Mouse (Mus musculus): ENCODE measurements around the gene Jun. TPM values are rescaled to one million over a fixed set of nuclear protein-coding genes. Genes with fewer than 3 reads are reported as not detected.

The Jun gene
- polyA plus RNA-seq, 1 experiment from 2014 or later = 54.0 TPM

DNA sequence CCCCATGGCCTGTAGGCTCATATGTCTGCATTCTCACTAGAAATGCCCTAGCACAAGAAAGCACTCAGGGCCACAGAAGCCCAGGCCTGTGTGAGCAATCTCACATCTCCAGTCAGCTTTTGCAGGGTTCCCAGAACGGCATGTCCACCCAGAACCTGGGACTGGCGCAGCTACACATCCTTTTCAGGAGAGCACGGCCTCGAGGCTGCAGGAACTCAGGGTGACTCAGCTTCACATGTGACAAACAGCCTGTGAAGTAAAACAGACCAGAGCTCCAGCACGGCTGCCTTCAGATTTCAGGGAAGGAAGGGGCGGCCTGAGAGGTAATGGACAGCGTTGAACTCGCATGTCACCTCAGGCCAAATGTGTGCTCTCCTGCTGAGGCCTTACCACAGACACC lies 29.6 kb upstream of the Jun start:
- WGBS = 79% methylated on average over 8 of the region's 8 CpGs
- Histone ChIP-seq H3K4me1 (ENCODE audit: control insufficient read depth, insufficient read depth, low read length) (no peaks in the 10 kb centered on the region), H3K4me2 (ENCODE audit: low read length) (no peak overlapping the region), H3K9ac (ENCODE audit: low read depth, low read length) (no peak overlapping the region), H3K36me3 (ENCODE audit: control insufficient read depth, insufficient read depth, low read length) (no peaks in the 10 kb centered on the region), H3K27ac (ENCODE audit: low read length) (no peak overlapping the region), H3K4me3 (ENCODE audit: low read depth, low read length) (no peak overlapping the region), H3K9me3 (replicated peaks; ENCODE audit: control insufficient read depth, low read length, poor library complexity, severe bottlenecking) (no peaks in the 10 kb centered on the region), H3K27me3 (ENCODE audit: control insufficient read depth, insufficient read depth, low read depth, low read length) (no peaks in the 10 kb centered on the region)
- ATAC-seq = no peak

DNA sequence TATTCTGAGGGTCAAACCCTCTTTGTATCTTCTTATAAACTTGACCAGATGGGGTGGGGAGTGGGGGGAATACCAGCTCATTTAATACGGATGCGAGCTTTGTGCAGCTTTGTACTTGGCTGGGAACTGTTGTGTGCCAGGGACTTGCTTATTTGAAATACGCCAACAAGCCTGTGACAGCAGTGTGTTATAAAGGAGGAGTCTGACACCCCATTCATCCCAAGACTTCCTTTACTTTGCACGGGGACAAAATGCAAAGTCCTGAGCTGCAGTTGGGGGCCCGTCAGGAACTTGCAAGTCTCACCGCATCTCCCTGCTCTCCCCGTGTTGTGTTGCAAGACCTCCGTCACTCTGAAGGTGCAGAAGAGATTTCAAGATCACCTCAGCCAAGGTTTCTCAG lies 26.6 kb upstream of the Jun start:
- no peak for ATAC-seq
- WGBS = 57% methylated on average over 8 of the region's 8 CpGs
- Histone ChIP-seq H3K4me2 (ENCODE audit: low read length) (no peak overlapping the region), H3K27me3 (ENCODE audit: control insufficient read depth, insufficient read depth, low read depth, low read length) (no peaks in the 10 kb centered on the region), H3K9me3 (replicated peaks; ENCODE audit: control insufficient read depth, low read length, poor library complexity, severe bottlenecking) (no peaks in the 10 kb centered on the region), H3K27ac (ENCODE audit: low read length) (no peak overlapping the region), H3K36me3 (ENCODE audit: control insufficient read depth, insufficient read depth, low read length) (no peaks in the 10 kb centered on the region), H3K4me1 (ENCODE audit: control insufficient read depth, insufficient read depth, low read length) (no peaks in the 10 kb centered on the region), H3K9ac (ENCODE audit: low read depth, low read length) (no peak overlapping the region), H3K4me3 (ENCODE audit: low read depth, low read length) (no peak overlapping the region)

DNA sequence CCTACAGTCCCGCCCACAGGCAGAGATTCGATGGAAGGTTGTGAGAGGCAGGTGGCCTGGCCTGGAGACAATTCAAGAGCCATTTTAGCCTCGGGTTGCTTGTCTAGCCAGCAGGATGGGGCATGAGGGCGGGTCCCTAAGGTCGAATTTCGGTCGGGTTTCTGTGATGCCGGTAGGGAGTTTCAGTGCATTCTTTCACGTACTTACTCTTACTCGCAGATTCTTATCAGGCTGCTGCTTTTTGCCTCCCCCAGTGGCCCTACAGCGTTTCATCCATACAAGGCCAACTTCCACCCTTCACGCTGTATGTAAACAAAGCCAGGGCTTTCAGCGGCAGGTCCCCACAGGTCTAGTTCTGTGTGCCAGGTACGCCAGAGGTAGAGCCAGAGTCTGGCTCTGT lies 24.3 kb upstream of the Jun start:
- Histone ChIP-seq H3K4me1 (ENCODE audit: control insufficient read depth, insufficient read depth, low read length) (no peaks in the 10 kb centered on the region), H3K27me3 (ENCODE audit: control insufficient read depth, insufficient read depth, low read depth, low read length) (no peaks in the 10 kb centered on the region), H3K4me3 (ENCODE audit: low read depth, low read length) (no peak overlapping the region), H3K36me3 (ENCODE audit: control insufficient read depth, insufficient read depth, low read length) (no peaks in the 10 kb centered on the region), H3K4me2 (ENCODE audit: low read length) (no peak overlapping the region), H3K9ac (ENCODE audit: low read depth, low read length) (no peak overlapping the region), H3K27ac (ENCODE audit: low read length) (no peak overlapping the region), H3K9me3 (replicated peaks; ENCODE audit: control insufficient read depth, low read length, poor library complexity, severe bottlenecking) (no peaks in the 10 kb centered on the region)
- ATAC-seq = no peak
- WGBS = 79% methylated on average over 14 of the region's 14 CpGs

DNA sequence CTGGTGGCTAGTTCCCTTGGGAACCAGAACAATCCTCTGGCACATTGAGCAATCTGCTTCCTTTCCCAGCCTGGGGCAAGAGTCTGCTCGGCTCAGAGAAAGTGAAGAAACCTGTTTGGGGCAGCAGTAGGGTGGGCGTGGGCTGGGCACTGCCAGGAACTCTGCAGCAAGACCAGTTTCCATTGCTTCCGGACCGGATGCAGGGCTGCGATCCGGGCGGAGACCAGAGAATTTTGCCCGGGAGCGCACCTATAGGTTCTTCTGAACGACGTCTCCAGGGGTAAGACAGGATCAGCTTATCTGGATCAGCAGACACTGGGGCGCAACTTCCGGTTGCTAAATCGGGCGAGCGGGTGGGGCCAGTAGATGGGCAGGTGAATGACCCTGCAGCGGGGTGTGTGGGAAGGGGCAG lies 23.6 kb upstream of the Jun start:
- H3K4me3 ChIP-seq (ENCODE audit: low read depth, low read length) = no peak overlapping the region
- H3K9ac ChIP-seq (ENCODE audit: low read depth, low read length) = no peak overlapping the region
- no peaks in the 10 kb centered on the region for H3K4me1 ChIP-seq (ENCODE audit: control insufficient read depth, insufficient read depth, low read length)
- H3K9me3 ChIP-seq (replicated peaks; ENCODE audit: control insufficient read depth, low read length, poor library complexity, severe bottlenecking) = no peaks in the 10 kb centered on the region
- WGBS = 93% methylated on average over 17 of the region's 17 CpGs
- no peaks in the 10 kb centered on the region for H3K36me3 ChIP-seq (ENCODE audit: control insufficient read depth, insufficient read depth, low read length)
- no peak overlapping the region for H3K4me2 ChIP-seq (ENCODE audit: low read length)
- H3K27ac ChIP-seq (ENCODE audit: low read length) = no peak overlapping the region
- H3K27me3 ChIP-seq (ENCODE audit: control insufficient read depth, insufficient read depth, low read depth, low read length) = no peaks in the 10 kb centered on the region
- no peak for ATAC-seq

DNA sequence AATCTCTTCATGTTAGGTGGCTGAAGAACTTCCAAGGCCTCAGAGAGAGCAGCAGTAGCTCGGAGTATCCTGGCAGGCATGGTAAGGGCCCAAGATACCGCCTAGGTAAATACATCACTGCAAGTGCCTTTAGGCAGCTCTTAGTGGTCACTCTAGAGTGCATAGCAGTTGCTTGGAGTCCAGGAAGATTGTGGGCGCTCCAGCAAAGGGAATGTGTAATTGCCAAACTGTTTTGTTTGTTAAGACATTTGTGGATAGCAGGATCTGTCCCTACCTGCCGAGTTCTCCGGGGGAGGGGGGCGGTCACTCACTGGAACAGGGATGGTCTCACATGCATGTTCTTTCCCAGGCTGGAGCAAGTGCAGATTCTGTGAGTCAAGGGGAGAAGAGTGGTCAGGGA lies 22.3 kb upstream of the Jun start:
- H3K27ac ChIP-seq (ENCODE audit: low read length) = no peak overlapping the region
- no peaks in the 10 kb centered on the region for H3K36me3 ChIP-seq (ENCODE audit: control insufficient read depth, insufficient read depth, low read length)
- H3K9me3 ChIP-seq (replicated peaks; ENCODE audit: control insufficient read depth, low read length, poor library complexity, severe bottlenecking) = no peaks in the 10 kb centered on the region
- H3K9ac ChIP-seq (ENCODE audit: low read depth, low read length) = no peak overlapping the region
- H3K4me3 ChIP-seq (ENCODE audit: low read depth, low read length) = no peak overlapping the region
- ATAC-seq = no peak
- no peaks in the 10 kb centered on the region for H3K27me3 ChIP-seq (ENCODE audit: control insufficient read depth, insufficient read depth, low read depth, low read length)
- H3K4me2 ChIP-seq (ENCODE audit: low read length) = no peak overlapping the region
- H3K4me1 ChIP-seq (ENCODE audit: control insufficient read depth, insufficient read depth, low read length) = no peaks in the 10 kb centered on the region
- WGBS = 95% methylated on average over 6 of the region's 6 CpGs

DNA sequence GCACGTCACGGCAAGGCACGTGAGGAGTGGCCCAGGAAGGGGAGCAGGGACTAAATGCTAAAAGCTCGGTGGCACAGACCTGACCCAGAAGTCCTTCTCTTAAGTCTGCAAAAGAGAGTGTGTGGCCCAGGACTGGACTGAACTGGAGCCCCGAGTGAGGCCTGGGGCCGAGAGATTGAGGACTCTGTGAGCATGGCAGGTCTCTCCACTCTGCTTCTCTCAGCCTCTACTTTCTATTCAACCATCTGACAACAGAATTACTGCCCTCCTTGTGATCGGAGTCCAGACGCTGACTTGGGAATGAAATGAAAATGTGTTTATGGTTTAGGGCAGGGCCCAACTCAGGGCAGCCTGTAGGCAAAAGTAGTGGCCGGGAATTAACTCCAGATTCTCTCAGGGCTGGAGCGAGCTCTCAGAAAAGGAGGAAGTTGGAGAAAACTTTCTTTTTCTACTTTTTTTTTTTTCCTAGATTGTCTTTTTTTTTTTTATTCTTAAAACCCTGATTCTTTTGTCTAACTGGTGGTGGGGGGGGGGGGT lies 21.3 kb upstream of the Jun start:
- Histone ChIP-seq H3K27ac (ENCODE audit: low read length) (no peak overlapping the region), H3K9me3 (replicated peaks; ENCODE audit: control insufficient read depth, low read length, poor library complexity, severe bottlenecking) (no peaks in the 10 kb centered on the region), H3K4me2 (ENCODE audit: low read length) (no peak overlapping the region), H3K9ac (ENCODE audit: low read depth, low read length) (no peak overlapping the region), H3K36me3 (ENCODE audit: control insufficient read depth, insufficient read depth, low read length) (no peaks in the 10 kb centered on the region), H3K4me1 (ENCODE audit: control insufficient read depth, insufficient read depth, low read length) (no peaks in the 10 kb centered on the region), H3K27me3 (ENCODE audit: control insufficient read depth, insufficient read depth, low read depth, low read length) (no peaks in the 10 kb centered on the region), H3K4me3 (ENCODE audit: low read depth, low read length) (no peak overlapping the region)
- WGBS = 78% methylated on average over 10 of the region's 10 CpGs
- ATAC-seq = no peak

DNA sequence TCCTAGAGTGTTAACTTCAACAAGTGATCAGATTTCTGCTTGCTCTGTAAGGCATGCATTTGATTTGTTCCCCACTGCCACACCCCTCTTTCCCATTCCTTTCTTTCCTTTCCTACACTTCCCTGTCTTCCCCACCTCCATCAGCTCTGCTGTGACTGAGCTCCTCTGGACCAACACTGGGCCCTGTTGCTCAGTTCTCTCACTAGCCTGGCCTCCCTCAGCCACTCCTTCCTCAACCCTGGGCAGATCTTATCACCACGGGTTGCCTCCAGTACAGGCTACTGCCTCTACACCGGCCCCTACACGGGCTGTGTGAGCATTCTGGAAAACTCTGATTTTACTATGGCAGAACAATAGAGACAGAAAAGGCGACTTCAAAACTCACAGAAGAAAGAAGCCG lies 18.4 kb upstream of the Jun start:
- no peak overlapping the region for H3K9ac ChIP-seq (ENCODE audit: low read depth, low read length)
- H3K27ac ChIP-seq (ENCODE audit: low read length) = no peak overlapping the region
- no peak overlapping the region for H3K4me2 ChIP-seq (ENCODE audit: low read length)
- 81% methylated on average over 5 of the region's 5 CpGs for WGBS
- no peak for ATAC-seq
- H3K36me3 ChIP-seq (ENCODE audit: control insufficient read depth, insufficient read depth, low read length) = no peaks in the 10 kb centered on the region
- H3K27me3 ChIP-seq (ENCODE audit: control insufficient read depth, insufficient read depth, low read depth, low read length) = no peaks in the 10 kb centered on the region
- H3K4me3 ChIP-seq (ENCODE audit: low read depth, low read length) = no peak overlapping the region
- H3K9me3 ChIP-seq (replicated peaks; ENCODE audit: control insufficient read depth, low read length, poor library complexity, severe bottlenecking) = no peaks in the 10 kb centered on the region
- H3K4me1 ChIP-seq (ENCODE audit: control insufficient read depth, insufficient read depth, low read length) = no peaks in the 10 kb centered on the region

DNA sequence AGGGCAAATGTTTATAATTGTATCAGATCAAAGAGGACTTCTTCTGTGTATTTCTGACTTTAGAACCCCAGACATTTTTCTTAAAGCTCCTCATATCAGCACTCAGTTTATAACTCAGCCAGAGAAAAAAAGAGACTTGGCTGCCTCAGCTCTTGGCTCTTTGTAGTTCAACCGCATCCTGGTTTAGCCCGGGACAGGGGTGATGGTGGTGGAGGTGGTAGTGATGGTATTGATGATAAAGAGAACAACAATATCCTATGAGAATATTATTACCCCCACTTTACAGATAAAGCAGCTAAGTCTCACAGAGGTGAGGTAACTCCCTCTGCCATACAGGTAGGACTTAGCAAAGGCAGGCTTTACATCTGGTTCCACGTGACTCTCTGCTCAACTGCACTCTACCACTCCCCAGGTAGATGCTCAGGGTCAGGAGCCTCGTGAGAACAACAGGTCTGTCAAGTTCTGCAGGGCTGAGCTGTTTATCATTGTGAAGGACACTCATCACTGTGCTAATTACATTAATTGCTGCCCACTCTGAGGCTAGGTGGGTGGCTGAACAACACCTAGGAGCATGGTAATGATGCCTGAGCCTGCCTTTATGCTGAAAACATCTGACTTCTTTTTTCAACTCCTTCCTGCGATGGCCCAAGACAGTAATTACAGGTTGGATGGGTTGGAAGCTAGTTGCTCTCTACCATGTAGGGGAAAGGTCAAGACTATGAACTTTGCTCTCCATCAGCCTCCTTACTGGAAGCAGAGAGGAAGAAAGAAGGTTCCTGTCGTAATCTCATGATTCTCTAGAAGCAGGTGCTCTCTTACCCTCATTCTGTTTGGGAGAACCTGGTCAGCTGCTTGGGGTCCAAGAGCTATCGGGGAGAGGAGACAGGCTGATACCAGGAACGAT lies 16.3 kb upstream of the Jun start:
- ATAC-seq = no peak
- 81% methylated on average over 8 of the region's 8 CpGs for WGBS
- Histone ChIP-seq H3K9me3 (replicated peaks; ENCODE audit: control insufficient read depth, low read length, poor library complexity, severe bottlenecking) (no peaks in the 10 kb centered on the region), H3K4me2 (ENCODE audit: low read length) (no peak overlapping the region), H3K4me1 (ENCODE audit: control insufficient read depth, insufficient read depth, low read length) (no peaks in the 10 kb centered on the region), H3K27ac (ENCODE audit: low read length) (no peak overlapping the region), H3K36me3 (ENCODE audit: control insufficient read depth, insufficient read depth, low read length) (no peaks in the 10 kb centered on the region), H3K4me3 (ENCODE audit: low read depth, low read length) (no peak overlapping the region), H3K27me3 (ENCODE audit: control insufficient read depth, insufficient read depth, low read depth, low read length) (no peaks in the 10 kb centered on the region), H3K9ac (ENCODE audit: low read depth, low read length) (no peak overlapping the region)

DNA sequence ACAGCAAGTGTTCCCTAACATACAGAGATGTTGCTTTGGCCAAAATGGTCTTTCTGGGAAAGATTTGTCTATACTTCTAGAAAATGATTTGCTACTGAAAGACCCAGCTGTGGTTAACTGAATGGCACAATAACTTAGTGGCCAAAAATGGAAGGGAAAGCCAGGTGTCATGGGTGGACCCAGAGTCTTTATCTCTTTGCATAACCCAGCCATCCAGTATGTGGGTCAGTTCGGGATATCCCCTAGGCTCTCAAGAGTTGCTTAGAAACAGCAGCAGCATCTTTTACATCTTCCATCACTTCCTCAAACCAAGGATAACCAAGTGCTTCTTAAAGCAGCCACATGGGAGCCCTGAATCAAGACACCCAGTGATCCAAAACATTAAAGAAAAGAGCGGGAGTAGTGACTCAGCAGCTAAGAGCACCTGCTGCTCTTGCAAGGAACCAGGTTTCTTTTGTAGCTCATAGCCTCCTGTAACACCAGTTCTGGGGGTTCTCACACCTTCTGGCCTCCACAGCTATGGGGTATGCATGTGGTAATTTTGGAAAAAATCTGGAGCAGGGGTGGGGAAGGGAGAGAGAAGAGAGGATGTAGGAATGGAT lies 11.7 kb upstream of the Jun start:
- H3K4me1 ChIP-seq (ENCODE audit: control insufficient read depth, insufficient read depth, low read length) = no peaks in the 10 kb centered on the region
- no peaks in the 10 kb centered on the region for H3K9me3 ChIP-seq (replicated peaks; ENCODE audit: control insufficient read depth, low read length, poor library complexity, severe bottlenecking)
- no peak overlapping the region for H3K4me2 ChIP-seq (ENCODE audit: low read length)
- WGBS = 90% methylated on average over 2 of the region's 2 CpGs
- H3K9ac ChIP-seq (ENCODE audit: low read depth, low read length) = no peak overlapping the region
- no peak overlapping the region for H3K27ac ChIP-seq (ENCODE audit: low read length)
- no peak for ATAC-seq
- no peak overlapping the region for H3K4me3 ChIP-seq (ENCODE audit: low read depth, low read length)
- no peaks in the 10 kb centered on the region for H3K27me3 ChIP-seq (ENCODE audit: control insufficient read depth, insufficient read depth, low read depth, low read length)
- H3K36me3 ChIP-seq (ENCODE audit: control insufficient read depth, insufficient read depth, low read length) = no peaks in the 10 kb centered on the region

All from midbrain, embryonic 16.5 days (tissue).